7 mouse cellular contexts compared by ENCODE assay signal in the genomic region with DNA sequence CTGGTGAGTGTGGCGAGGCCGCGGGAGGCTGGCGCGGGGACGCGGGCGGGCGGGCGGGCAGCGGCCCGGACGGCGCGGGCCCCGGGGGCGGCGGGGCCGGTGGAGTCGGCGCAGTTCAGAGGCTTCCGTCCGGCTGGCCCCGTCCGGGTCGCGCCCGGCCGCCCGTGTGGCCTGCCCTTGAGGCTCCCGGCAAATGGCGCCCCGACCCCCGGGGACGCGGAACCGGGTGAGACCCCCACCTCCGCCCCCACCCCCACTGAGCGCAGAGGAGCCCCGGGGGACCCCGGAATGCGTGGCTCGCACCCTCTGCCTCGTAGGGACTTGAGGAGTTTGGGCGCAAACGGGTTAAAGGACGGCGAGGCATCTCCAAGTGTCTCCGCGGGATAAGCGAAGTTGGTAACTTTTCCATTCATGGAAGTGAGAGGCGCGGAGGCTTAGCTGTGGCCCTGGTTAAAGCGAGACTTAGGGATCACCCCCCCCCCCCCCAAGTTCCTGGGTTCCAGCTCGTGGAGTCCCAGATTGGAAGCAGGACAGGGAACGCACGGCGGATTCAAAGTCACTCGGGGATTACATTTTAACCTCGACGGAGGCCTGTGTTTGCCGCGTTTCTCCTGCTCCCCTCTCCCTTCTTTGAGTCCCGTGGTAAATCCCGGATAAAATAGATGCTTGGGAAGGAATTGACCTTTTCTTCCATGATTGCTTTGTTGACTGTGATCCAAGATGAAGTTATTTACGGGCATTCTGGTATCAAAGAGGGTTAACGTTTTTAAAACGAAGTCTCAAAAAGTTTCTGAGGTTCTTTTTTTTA. TPM values are rescaled to one million over a fixed set of nuclear protein-coding genes. Genes with fewer than 3 reads are reported as not detected.
DNase-seq lines count a peak whose midpoint lies in the region; ATAC-seq and TF ChIP-seq lines count a peak whose summit lies in the region.

No protein-coding gene starts in this region.

- no peaks in the 10 kb centered on the region for H3K9me3 ChIP-seq in MEL (replicated peaks; ENCODE audit: insufficient read depth, low read length)
- H3K9me3 ChIP-seq in hindbrain, embryonic 10.5 days, result no peaks in the 10 kb centered on the region
- H3K9me3 ChIP-seq in midbrain, embryonic 12.5 days, result 0 out of 2 replicates have a peak, but pooled peaks cover 2% of the 10 kb centered on the region
- no peaks in the 10 kb centered on the region for H3K9me3 ChIP-seq in stomach, embryonic 14.5 days (ENCODE audit: control insufficient read depth, low read depth, low read length)

- TF ChIP-seq RAD21 in MEL (IDR thresholded peaks at IDR 0.05; ENCODE audit: low read depth, low read length), result no peak

- peak; percentile 71 for DNase-seq in MEL (ENCODE audit: low read depth, low spot score)
- DNase-seq in adrenal gland, postnatal 36 days, result peak; percentile 38 to 52
- DNase-seq in hindbrain, embryonic 10.5 days (ENCODE audit: low spot score), result peak; percentile 73
- peak; percentile 55 for DNase-seq in left cerebral cortex, postnatal 4 days

- peak overlapping the region; percentile 56 for H3K27ac ChIP-seq in MEL (ENCODE audit: control insufficient read depth, low read depth, low read length)
- H3K27ac ChIP-seq in embryonic fibroblast, embryonic 13.5 days (ENCODE audit: insufficient read depth, low read length), result peak overlapping the region; percentile 61
- H3K27ac ChIP-seq in hindbrain, embryonic 10.5 days, result peak overlapping the region; percentile 99
- H3K27ac ChIP-seq in midbrain, embryonic 12.5 days (replicated peaks), result peak overlapping the region; percentile 96
- peak overlapping the region; percentile 97 for H3K27ac ChIP-seq in stomach, embryonic 14.5 days (ENCODE audit: low read length)

- peak; percentile 68 for ATAC-seq in midbrain, embryonic 12.5 days (ENCODE audit: low FRiP score, low read depth)
- peak; percentile 62 for ATAC-seq in stomach, embryonic 14.5 days (ENCODE audit: insufficient number of reproducible peaks, insufficient read depth, low FRiP score, low read depth)

- peaks cover 2 to 16% of the 10 kb centered on the region in 2 experiments for H3K4me1 ChIP-seq in MEL (ENCODE audit: control insufficient read depth in 1 of 2, insufficient read depth in 2 of 2, low read length in 2 of 2)
- H3K4me1 ChIP-seq in embryonic fibroblast, embryonic 13.5 days (ENCODE audit: control insufficient read depth, insufficient read depth, low read length), result no peaks in the 10 kb centered on the region; the same call in 1 of the 2 replicates
- H3K4me1 ChIP-seq in hindbrain, embryonic 10.5 days (replicated peaks), result peaks cover 11% of the 10 kb centered on the region; the same call in 1 of the 2 replicates
- H3K4me1 ChIP-seq in midbrain, embryonic 12.5 days, result peaks cover 4% of the 10 kb centered on the region; the same call in 1 of the 2 replicates
- peaks cover under 1% of the 10 kb centered on the region; the same call in 1 of the 2 replicates for H3K4me1 ChIP-seq in stomach, embryonic 14.5 days (ENCODE audit: control insufficient read depth, insufficient read depth, low read length)

- peaks cover 2 to 25% of the 10 kb centered on the region in 2 experiments; a peak in 2 of 4 replicates for H3K36me3 ChIP-seq in MEL (ENCODE audit: control insufficient read depth in 1 of 2, insufficient read depth in 2 of 2, low read length in 2 of 2)
- H3K36me3 ChIP-seq in hindbrain, embryonic 10.5 days, result peaks cover 7% of the 10 kb centered on the region
- no peaks in the 10 kb centered on the region for H3K36me3 ChIP-seq in midbrain, embryonic 12.5 days
- H3K36me3 ChIP-seq in stomach, embryonic 14.5 days (ENCODE audit: control insufficient read depth, insufficient read depth, low read length), result no peaks in the 10 kb centered on the region

- under 1% methylated on average over 68 of the region's 68 CpGs for WGBS in hindbrain, embryonic 10.5 days
- under 1% methylated on average over 44 of the region's 68 CpGs for WGBS in midbrain, embryonic 12.5 days
- under 1% methylated on average over 49 of the region's 68 CpGs for WGBS in stomach, embryonic 14.5 days

- H3K27me3 ChIP-seq in MEL (ENCODE audit: control insufficient read depth in 1 of 2, insufficient read depth in 2 of 2, low read length in 2 of 2), result no peaks in the 10 kb centered on the region
- no peaks in the 10 kb centered on the region for H3K27me3 ChIP-seq in hindbrain, embryonic 10.5 days (ENCODE audit: insufficient read depth, poor library complexity, severe bottlenecking)
- H3K27me3 ChIP-seq in midbrain, embryonic 12.5 days, result no peaks in the 10 kb centered on the region
- H3K27me3 ChIP-seq in stomach, embryonic 14.5 days (ENCODE audit: control insufficient read depth, insufficient read depth, low read length), result no peaks in the 10 kb centered on the region

- peaks cover 41% of the 10 kb centered on the region for H3K79me2 ChIP-seq in MEL (ENCODE audit: control insufficient read depth, insufficient read depth, low read length, poor library complexity)

- 0 out of 4 replicates have a peak, but pooled peaks of 1 of the 2 experiments have one; percentile 3 for TF ChIP-seq EP300 in MEL (IDR thresholded peaks at IDR 0.05; ENCODE audit: low read depth in 1 of 2, low read length in 2 of 2)

- intact Hi-C loops in left cerebral cortex, postnatal 4 days (cut with DNase I), result no loop called here

- H3K4me2 ChIP-seq in midbrain, embryonic 12.5 days (replicated peaks), result peak overlapping the region; percentile 90
- peak overlapping the region; percentile 87 for H3K4me2 ChIP-seq in stomach, embryonic 14.5 days (replicated peaks; ENCODE audit: low read depth, low read length)

- H3K4me3 ChIP-seq in MEL (ENCODE audit: control insufficient read depth in 1 of 2, insufficient read depth in 1 of 2, low read depth in 2 of 2, low read length in 2 of 2), result peak overlapping the region; percentile 70 to 92
- peak overlapping the region; percentile 98 for H3K4me3 ChIP-seq in embryonic fibroblast, embryonic 13.5 days (ENCODE audit: insufficient read depth, low read length)
- peak overlapping the region; percentile 94 for H3K4me3 ChIP-seq in hindbrain, embryonic 10.5 days
- H3K4me3 ChIP-seq in midbrain, embryonic 12.5 days, result peak overlapping the region; percentile 80
- peak overlapping the region; percentile 88 for H3K4me3 ChIP-seq in stomach, embryonic 14.5 days (ENCODE audit: low read depth, low read length)

- no peak for TF ChIP-seq POLR2A in MEL (IDR thresholded peaks at IDR 0.05; ENCODE audit: control insufficient read depth in 1 of 2, insufficient read depth in 1 of 2, low read depth in 1 of 2, low read length in 2 of 2, poor library complexity in 1 of 2)
- TF ChIP-seq POLR2A in embryonic fibroblast, embryonic 13.5 days (IDR thresholded peaks at IDR 0.05; ENCODE audit: low read depth, low read length), result no peak

- peak overlapping the region; percentile 90 for H3K9ac ChIP-seq in MEL (ENCODE audit: control insufficient read depth, low read depth, low read length, poor library complexity, severe bottlenecking)
- H3K9ac ChIP-seq in midbrain, embryonic 12.5 days (replicated peaks), result peak overlapping the region; percentile 93
- peak overlapping the region; percentile 97 for H3K9ac ChIP-seq in stomach, embryonic 14.5 days (replicated peaks; ENCODE audit: low read depth, low read length)

- TF ChIP-seq CTCF in MEL (IDR thresholded peaks at IDR 0.05 in 2 of 3, conservative IDR thresholded peaks at IDR 0.05 in 1 of 3; ENCODE audit: control insufficient read depth in 1 of 3, insufficient read depth in 1 of 3, low read depth in 2 of 3, low read length in 3 of 3, poor library complexity in 1 of 3, severe bottlenecking in 1 of 3), result no peak
- no peak for TF ChIP-seq CTCF in embryonic fibroblast, embryonic 13.5 days (IDR thresholded peaks at IDR 0.05; ENCODE audit: borderline replicate concordance, insufficient read depth, low read length)

TF ChIP-seq in MEL, 35 proteins besides CTCF, POLR2A, EP300 and RAD21:
- no peak for TF ChIP-seq NRF1 (IDR thresholded peaks at IDR 0.05; ENCODE audit: insufficient read depth, low read depth, low read length, poor library complexity, severe bottlenecking)
- no peak for TF ChIP-seq CHD1 (IDR thresholded peaks at IDR 0.05; ENCODE audit: low read depth, low read length)
- no peak for TF ChIP-seq SIN3A (IDR thresholded peaks at IDR 0.05; ENCODE audit: low read length)
- TF ChIP-seq TCF12 (IDR thresholded peaks at IDR 0.05; ENCODE audit: low read depth, low read length), result no peak
- no peak for TF ChIP-seq MAFK (IDR thresholded peaks at IDR 0.05; ENCODE audit: borderline replicate concordance, low read depth, low read length)
- TF ChIP-seq MAX (IDR thresholded peaks at IDR 0.05; ENCODE audit: low read length), result no peak
- no peak for TF ChIP-seq USF1 (IDR thresholded peaks at IDR 0.05; ENCODE audit: low read depth, low read length)
- TF ChIP-seq USF2 (IDR thresholded peaks at IDR 0.05; ENCODE audit: borderline replicate concordance in 1 of 2, insufficient read depth in 1 of 2, low read depth in 1 of 2, low read length in 2 of 2), result no peak
- no peak for TF ChIP-seq KAT2A (conservative IDR thresholded peaks at IDR 0.05; ENCODE audit: low read depth, low read length)
- no peak for TF ChIP-seq MEF2A (IDR thresholded peaks at IDR 0.05; ENCODE audit: extremely low read depth, insufficient replicate concordance, low read depth, low read length, poor library complexity, severe bottlenecking)
- TF ChIP-seq RCOR1 (IDR thresholded peaks at IDR 0.05; ENCODE audit: low read depth, low read length), result no peak
- TF ChIP-seq TBP (IDR thresholded peaks at IDR 0.05; ENCODE audit: low read depth, low read length), result no peak
- TF ChIP-seq GATA1 (IDR thresholded peaks at IDR 0.05; ENCODE audit: low read depth, low read length), result no peak
- no peak for TF ChIP-seq POLR2AphosphoS2 (IDR thresholded peaks at IDR 0.05; ENCODE audit: low read length)
- no peak for TF ChIP-seq E2F4 (IDR thresholded peaks at IDR 0.05; ENCODE audit: borderline replicate concordance, low read depth, low read length)
- TF ChIP-seq GABPA (IDR thresholded peaks at IDR 0.05; ENCODE audit: low read depth, low read length), result no peak

RNA-seq across cellular contexts. Expression of gene Fbxo30, which starts 0.6 kb away (rescaled TPM):
- 10.1 and 12.2 TPM in 2 replicates for total RNA-seq in MEL (2012; rRNA removed)
- polyA plus RNA-seq in MEL (2012; ENCODE audit: insufficient read depth in 1 of 2, insufficient read length in 2 of 2, low read depth in 1 of 2, low replicate concordance in 2 of 2, missing spikeins in 1 of 2), result 10 to 100 TPM in 1 of 2 experiments, not detected in 1; 10.8 TPM
- total RNA-seq in adrenal gland, postnatal 36 days (2021), result 10 to 100 TPM; 26.2 to 30.8 TPM
- polyA plus RNA-seq in embryonic fibroblast, embryonic 13.5 days (2011; ENCODE audit: insufficient read length, low read depth, missing spikeins), result 30.9 and 33.6 TPM in 2 replicates
- 35.5 and 48.4 TPM in 2 replicates for polyA plus RNA-seq in hindbrain, embryonic 10.5 days (2016; fragmentation: Nextera tagmentation; extraction: Ambion mirVana)
- total RNA-seq in left cerebral cortex, postnatal 4 days (2021), result 10 to 100 TPM; 19.5 to 21.4 TPM
- 51.0 and 53.5 TPM in 2 replicates for polyA plus RNA-seq in midbrain, embryonic 12.5 days (2016; fragmentation: Nextera tagmentation; extraction: Ambion mirVana)
- polyA plus RNA-seq in stomach, embryonic 14.5 days (2014; fragmentation: Nextera tagmentation; extraction: Ambion mirVana), result 29.5 and 29.9 TPM in 2 replicates

Comparison
In these comparisons a context has a peak if more than half of its experiments do, and no peak if none do; other contexts are left out.
1. Peak in every context shown above with its lines: DNase-seq, ATAC-seq, H3K4me3 ChIP-seq and H3K27ac ChIP-seq.